Mouse (Mus musculus): ENCODE data around the gene Eed.

GRCm38 (mm10) chr7:89975571-89975970 lies 5.2 kb downstream of the Eed start:
- TF ChIP-seq CTCF (IDR thresholded peaks at IDR 0.05; ENCODE audit: low read depth) = no peak
- TF ChIP-seq EP300 (IDR thresholded peaks at IDR 0.05; ENCODE audit: low read depth) = no peak
